Mouse (Mus musculus): ENCODE results near the gene Dcun1d2. TPM values are rescaled to one million over a fixed set of nuclear protein-coding genes. Genes with fewer than 3 reads are reported as not detected.

Gene Dcun1d2
- polyA plus RNA-seq, 1 experiment from 2014 or later = 36.8 TPM

Other genes starting within 250 kb of the Dcun1d2 start
- gene Proz, start 227.2 kb downstream of the Dcun1d2 start, polyA plus RNA-seq (2014; fragmentation: Nextera tagmentation; extraction: Ambion mirVana) = 0.91 and 0.93 TPM in 2 replicates
- gene Pcid2, start 182.7 kb downstream of the Dcun1d2 start, polyA plus RNA-seq (2014; fragmentation: Nextera tagmentation; extraction: Ambion mirVana) = 33.3 and 39.3 TPM in 2 replicates
- gene Cul4a, start 182.5 kb downstream of the Dcun1d2 start, polyA plus RNA-seq (2014; fragmentation: Nextera tagmentation; extraction: Ambion mirVana) = 70.3 and 82.9 TPM in 2 replicates
- 288 and 319 TPM in 2 replicates for gene Lamp1, start 129.0 kb downstream of the Dcun1d2 start, polyA plus RNA-seq (2014; fragmentation: Nextera tagmentation; extraction: Ambion mirVana)
- gene Grtp1, start 87.5 kb downstream of the Dcun1d2 start, polyA plus RNA-seq (2014; fragmentation: Nextera tagmentation; extraction: Ambion mirVana) = 14.9 and 17.3 TPM in 2 replicates
- 0.64 and 1.0 TPM in 2 replicates for gene Adprhl1, start 34.0 kb downstream of the Dcun1d2 start, polyA plus RNA-seq (2014; fragmentation: Nextera tagmentation; extraction: Ambion mirVana)
- gene Tmco3, start 59 bp upstream of the Dcun1d2 start, polyA plus RNA-seq (2014; fragmentation: Nextera tagmentation; extraction: Ambion mirVana) = 47.8 and 56.3 TPM in 2 replicates
- 93.0 and 103 TPM in 2 replicates for gene Tfdp1, start 50.6 kb upstream of the Dcun1d2 start, polyA plus RNA-seq (2014; fragmentation: Nextera tagmentation; extraction: Ambion mirVana)
- gene Atp4b, start 108.7 kb upstream of the Dcun1d2 start, polyA plus RNA-seq (2014; fragmentation: Nextera tagmentation; extraction: Ambion mirVana) = not detected in 2 replicates
- not detected in 2 replicates for gene Grk1, start 117.0 kb upstream of the Dcun1d2 start, polyA plus RNA-seq (2014; fragmentation: Nextera tagmentation; extraction: Ambion mirVana)
- 1.2 and 1.5 TPM in 2 replicates for gene Tmem255b, start 147.1 kb upstream of the Dcun1d2 start, polyA plus RNA-seq (2014; fragmentation: Nextera tagmentation; extraction: Ambion mirVana)
- 26.6 and 33.4 TPM in 2 replicates for gene Gas6, start 206.4 kb upstream of the Dcun1d2 start, polyA plus RNA-seq (2014; fragmentation: Nextera tagmentation; extraction: Ambion mirVana)